Mouse (Mus musculus): ENCODE results near the gene Atg7.

DNA sequence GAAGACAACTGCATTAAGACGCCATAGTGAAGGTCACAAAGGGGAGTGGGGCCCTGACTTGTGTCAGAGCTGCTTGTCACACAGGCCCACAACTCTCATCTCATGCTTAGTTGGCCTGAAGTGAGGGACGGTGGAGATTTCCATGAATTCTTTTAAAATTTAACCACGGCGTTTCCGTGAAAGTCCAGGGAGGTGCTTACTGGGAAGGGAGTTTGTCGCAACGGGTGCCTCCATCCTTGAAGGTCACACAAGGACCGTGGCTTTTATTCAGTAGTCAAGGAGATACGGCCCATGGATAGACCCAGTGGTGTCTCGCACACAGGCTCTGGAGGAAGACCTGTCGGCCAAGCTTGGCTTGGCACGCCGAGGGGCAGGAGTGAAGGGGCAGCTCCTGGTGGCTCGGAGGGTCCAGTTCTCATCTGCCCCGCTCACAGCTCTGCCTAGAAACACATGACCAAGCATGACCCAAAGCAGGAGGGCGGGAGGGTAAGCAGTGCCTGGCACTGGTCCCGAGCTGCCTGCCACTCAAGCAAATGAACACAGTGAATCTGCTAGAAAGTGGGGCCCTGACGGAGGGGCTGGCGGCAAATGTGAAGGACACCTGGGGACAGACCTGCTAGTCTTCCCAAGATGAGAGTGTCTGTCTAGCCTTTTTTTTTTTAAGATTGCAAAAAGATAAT is 236.1 kb downstream of the Atg7 start:
- TF ChIP-seq ZNF384 (IDR thresholded peaks at IDR 0.05; ENCODE audit: low read depth, low read length): no peak
- no peak for TF ChIP-seq HCFC1 (IDR thresholded peaks at IDR 0.05; ENCODE audit: borderline replicate concordance, insufficient read depth, low read length)
